20 mouse cellular contexts compared by ENCODE assay signal in the genomic region with DNA sequence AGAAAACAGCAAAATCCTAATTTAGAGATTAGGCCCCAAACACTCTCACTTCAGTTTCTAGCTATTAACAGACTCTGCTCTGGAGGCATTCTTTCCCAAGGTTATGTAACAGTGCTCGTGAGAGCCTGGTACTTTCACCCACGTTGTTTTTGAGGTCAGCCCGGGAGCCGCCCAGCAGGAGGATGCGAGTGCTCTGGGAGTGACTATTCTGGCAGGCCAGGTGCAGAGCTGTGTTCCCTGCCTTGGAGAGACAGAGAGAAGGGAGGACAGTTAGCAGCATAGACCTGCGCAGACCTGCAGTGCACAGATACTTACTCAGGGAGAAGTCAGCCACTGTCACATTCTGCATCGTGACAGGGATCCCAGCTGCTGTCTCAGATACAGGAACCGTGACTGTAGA. TPM values are rescaled to one million over a fixed set of nuclear protein-coding genes. Genes with fewer than 3 reads are reported as not detected.
A peak's percentile ranks its signal among the peaks of the same experiment; 100 is the strongest.
DNase-seq lines count a peak whose midpoint lies in the region; ATAC-seq lines count a peak whose summit lies in the region.
"Had no signal": no experiment of that assay in that cellular context is flagged by ENCODE, and none has a peak within 500 bp of the region (broad histone marks: within the 10 kb centered on the region; RNA-seq: fewer than 3 reads in every experiment).

No protein-coding gene starts in this region.

- ATAC-seq in cerebellum, adult (ENCODE audit: insufficient number of reproducible peaks, low FRiP score, low TSS enrichment): peak; percentile 64; the same call in 1 of the 2 replicates
- ATAC-seq in kidney, embryonic 16.5 days (ENCODE audit: low FRiP score, low TSS enrichment): no peak
- ATAC-seq in midbrain, embryonic 11.5 days (ENCODE audit: low FRiP score): no peak
- ATAC-seq in hindbrain, embryonic 16.5 days: no peak
- ATAC-seq: CD4-positive, CD25-positive, alpha-beta regulatory T cell, adult 4 months; forebrain, embryonic 15.5 days had no signal

- WGBS in kidney, embryonic 16.5 days: 59% methylated on average over 8 of the region's 8 CpGs
- WGBS in midbrain, embryonic 11.5 days: 70% methylated on average over 8 of the region's 8 CpGs
- 58% methylated on average over 8 of the region's 8 CpGs for WGBS in midbrain, embryonic 10.5 days
- 55% methylated on average over 8 of the region's 8 CpGs for WGBS in hindbrain, embryonic 16.5 days

- no peak overlapping the region for H3K9ac ChIP-seq in kidney, embryonic 16.5 days (replicated peaks; ENCODE audit: low read length)
- no peak overlapping the region for H3K9ac ChIP-seq in midbrain, embryonic 11.5 days (ENCODE audit: low read length)
- no peak overlapping the region for H3K9ac ChIP-seq in hindbrain, embryonic 16.5 days (ENCODE audit: low read depth, low read length)
- H3K9ac ChIP-seq: forebrain, embryonic 15.5 days; heart, embryonic 13.5 days; limb, embryonic 15.5 days; lung, embryonic 15.5 days; neural tube, embryonic 12.5 days had no signal

- H3K4me1 ChIP-seq in kidney, embryonic 16.5 days (ENCODE audit: insufficient read depth, low read length): peaks cover 5% of the 10 kb centered on the region; the same call in 1 of the 2 replicates
- no peaks in the 10 kb centered on the region for H3K4me1 ChIP-seq in midbrain, embryonic 11.5 days (ENCODE audit: control insufficient read depth, insufficient read depth, low read length)
- H3K4me1 ChIP-seq in midbrain, embryonic 10.5 days: no peaks in the 10 kb centered on the region
- peaks cover 8% of the 10 kb centered on the region for H3K4me1 ChIP-seq in hindbrain, embryonic 16.5 days (ENCODE audit: control insufficient read depth, insufficient read depth, low read depth, low read length)
- H3K4me1 ChIP-seq: lung, embryonic 15.5 days had no signal

- intact Hi-C loops in left cerebral cortex, postnatal 36 days (cut with DNase I): no loop called here

- H3K4me2 ChIP-seq in kidney, embryonic 16.5 days (replicated peaks; ENCODE audit: low read depth, low read length): no peak overlapping the region
- no peak overlapping the region for H3K4me2 ChIP-seq in midbrain, embryonic 11.5 days
- H3K4me2 ChIP-seq in hindbrain, embryonic 16.5 days (ENCODE audit: low read length): no peak overlapping the region
- H3K4me2 ChIP-seq: forebrain, embryonic 15.5 days; heart, embryonic 13.5 days; limb, embryonic 15.5 days; lung, embryonic 15.5 days; neural tube, embryonic 12.5 days had no signal

- DNase-seq in cerebellum, postnatal 4 days (ENCODE audit: low spot score in 2 of 2): no peak
- peak; percentile 64 for DNase-seq in kidney, adult 9 months
- peak; percentile 56 for DNase-seq in midbrain, embryonic 11.5 days (ENCODE audit: low spot score, missing footprints)
- no peak for DNase-seq in midbrain, embryonic 10.5 days (ENCODE audit: low spot score)
- DNase-seq in left cerebral cortex, postnatal 36 days (ENCODE audit: low spot score in 2 of 2): no peak
- DNase-seq: heart, adult 11 months; heart, postnatal 4 days; thymus, postnatal 36 days had no signal

- H3K9me3 ChIP-seq in kidney, embryonic 16.5 days (ENCODE audit: low read length): no peaks in the 10 kb centered on the region
- H3K9me3 ChIP-seq in midbrain, embryonic 11.5 days (ENCODE audit: control insufficient read depth, low read length): no peaks in the 10 kb centered on the region
- H3K9me3 ChIP-seq in midbrain, embryonic 10.5 days (replicated peaks): no peaks in the 10 kb centered on the region
- no peaks in the 10 kb centered on the region for H3K9me3 ChIP-seq in hindbrain, embryonic 16.5 days (ENCODE audit: control insufficient read depth, low read length)
- H3K9me3 ChIP-seq: embryonic facial prominence, embryonic 10.5 days; forebrain, embryonic 15.5 days; G1E; heart, embryonic 13.5 days; limb, embryonic 15.5 days; lung, embryonic 15.5 days; neural tube, embryonic 12.5 days had no signal

- H3K36me3 ChIP-seq in kidney, embryonic 16.5 days (ENCODE audit: insufficient read depth, low read length): no peaks in the 10 kb centered on the region
- peaks cover 3% of the 10 kb centered on the region; the same call in 1 of the 2 replicates for H3K36me3 ChIP-seq in midbrain, embryonic 11.5 days (ENCODE audit: control insufficient read depth, insufficient read depth, low read length)
- peaks cover 48% of the 10 kb centered on the region for H3K36me3 ChIP-seq in midbrain, embryonic 10.5 days
- no peaks in the 10 kb centered on the region for H3K36me3 ChIP-seq in hindbrain, embryonic 16.5 days (ENCODE audit: control insufficient read depth, insufficient read depth, low read length)
- H3K36me3 ChIP-seq: G1E; limb, embryonic 15.5 days; lung, embryonic 15.5 days had no signal

- H3K27me3 ChIP-seq in kidney, embryonic 16.5 days (ENCODE audit: insufficient read depth, low read length): no peaks in the 10 kb centered on the region
- no peaks in the 10 kb centered on the region for H3K27me3 ChIP-seq in midbrain, embryonic 11.5 days (ENCODE audit: control insufficient read depth, insufficient read depth, low read length)
- no peaks in the 10 kb centered on the region for H3K27me3 ChIP-seq in midbrain, embryonic 10.5 days (ENCODE audit: low read depth, poor library complexity, severe bottlenecking)
- no peaks in the 10 kb centered on the region for H3K27me3 ChIP-seq in hindbrain, embryonic 16.5 days (replicated peaks; ENCODE audit: control insufficient read depth, insufficient read depth, low read length)
- H3K27me3 ChIP-seq: forebrain, embryonic 15.5 days; heart, embryonic 13.5 days; limb, embryonic 15.5 days; lung, embryonic 15.5 days; neural tube, embryonic 12.5 days had no signal

- H3K27ac ChIP-seq in kidney, embryonic 16.5 days (ENCODE audit: low read length): no peak overlapping the region
- H3K27ac ChIP-seq in midbrain, embryonic 11.5 days (ENCODE audit: low read depth, low read length): no peak overlapping the region
- H3K27ac ChIP-seq in midbrain, embryonic 10.5 days (replicated peaks): no peak overlapping the region
- no peak overlapping the region for H3K27ac ChIP-seq in hindbrain, embryonic 16.5 days (ENCODE audit: low read depth, low read length)
- H3K27ac ChIP-seq: embryonic facial prominence, embryonic 10.5 days; forebrain, embryonic 15.5 days; heart, embryonic 13.5 days; limb, embryonic 15.5 days; lung, embryonic 15.5 days; neural tube, embryonic 12.5 days had no signal

- no peak overlapping the region for H3K4me3 ChIP-seq in kidney, embryonic 16.5 days (ENCODE audit: low read length)
- H3K4me3 ChIP-seq in midbrain, embryonic 11.5 days (ENCODE audit: low read depth, low read length): no peak overlapping the region
- H3K4me3 ChIP-seq in midbrain, embryonic 10.5 days: no peak overlapping the region
- H3K4me3 ChIP-seq in hindbrain, embryonic 16.5 days (ENCODE audit: low read length): no peak overlapping the region
- H3K4me3 ChIP-seq: embryonic facial prominence, embryonic 10.5 days; erythroblast, embryonic 14.5 days; forebrain, embryonic 15.5 days; heart, embryonic 13.5 days; limb, embryonic 15.5 days; lung, embryonic 15.5 days; neural tube, embryonic 12.5 days had no signal

RNA-seq across cellular contexts. Expression of gene Lyrm2, which starts 24.2 kb away (rescaled TPM):
- 99.7 and 110 TPM in 2 replicates for polyA plus RNA-seq in kidney, embryonic 16.5 days (2015; fragmentation: Nextera tagmentation; extraction: Ambion mirVana)
- 169 and 175 TPM in 2 replicates for polyA plus RNA-seq in midbrain, embryonic 11.5 days (2014; fragmentation: Nextera tagmentation; extraction: Ambion mirVana)
- polyA plus RNA-seq in midbrain, embryonic 10.5 days (2016; fragmentation: Nextera tagmentation; extraction: Ambion mirVana): 124 and 142 TPM in 2 replicates
- 10 to 100 TPM; 33.5 to 34.3 TPM for total RNA-seq in left cerebral cortex, postnatal 36 days (2021)
- polyA plus RNA-seq in hindbrain, embryonic 16.5 days (2015; fragmentation: Nextera tagmentation; extraction: Ambion mirVana): 102 and 104 TPM in 2 replicates

Comparison
In these comparisons a context has a peak if more than half of its experiments do, and no peak if none do; other contexts are left out.
1. DNase-seq: peak in kidney, adult 9 months (single experiment) and midbrain, embryonic 11.5 days (single experiment); none in cerebellum, postnatal 4 days (0 of 2), midbrain, embryonic 10.5 days (single experiment) and left cerebral cortex, postnatal 36 days (0 of 2).